Mouse (Mus musculus): ENCODE measurements around the gene 4930503B20Rik.

Gene 4930503B20Rik

GRCm38 (mm10) chr3:146596387-146596786, 54.7 kb downstream of the 4930503B20Rik start:
- no peak for DNase-seq

DNA sequence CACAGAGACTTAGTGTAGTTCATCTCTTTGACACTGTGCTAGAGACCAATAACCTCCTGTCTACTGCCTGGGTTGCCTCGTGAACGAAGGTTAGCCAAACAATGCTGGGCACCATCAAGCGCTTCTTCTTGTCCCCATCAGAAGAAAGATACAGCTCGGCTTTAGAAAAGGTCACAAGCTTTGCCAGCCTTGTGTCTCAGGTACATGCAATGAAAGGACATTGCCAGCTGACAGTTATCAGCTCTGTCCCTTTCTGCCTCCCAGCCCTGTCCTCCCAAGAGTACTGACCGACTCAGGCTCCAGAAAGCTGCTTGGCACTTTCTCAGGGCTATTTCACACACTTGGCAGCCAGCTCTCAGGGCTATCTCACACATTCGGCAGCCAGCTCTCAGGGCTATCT, 55.7 kb downstream of the 4930503B20Rik start:
- DNase-seq: no peak
